Mouse (Mus musculus): ENCODE data around the gene Braf.
"Not testable (repeated sequence)": the region's sequence is repeated elsewhere in the genome, so short reads cannot be mapped to it uniquely, and the experiment has no call there.

The Braf gene

GRCm38 (mm10) chr6:39724866-39725711 is at the start of gene Braf:
TSS of gene Braf (minus strand) at chr6:39725463.
- peak; percentile 85 for DNase-seq (ENCODE audit: low spot score)

DNA sequence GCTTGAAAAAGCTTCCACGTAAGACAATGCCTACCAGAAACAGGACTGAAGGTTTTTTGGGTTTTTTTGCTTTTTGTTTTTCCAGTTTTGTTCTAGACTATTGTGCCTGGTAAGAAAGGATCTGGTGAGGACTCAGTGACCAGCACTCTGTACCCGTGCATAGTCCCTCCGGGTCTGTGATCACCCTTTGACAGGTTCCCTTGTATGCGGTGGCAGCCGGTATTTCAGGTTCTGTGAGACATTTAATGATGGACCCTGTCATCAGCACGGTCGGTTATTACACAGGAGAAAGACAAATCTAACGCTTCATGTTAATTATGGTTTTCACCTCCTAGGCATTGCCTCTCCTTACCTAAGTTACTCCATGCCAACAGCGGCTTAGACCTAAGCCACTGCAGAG is 49.8 kb upstream of the Braf start:
- no peak for DNase-seq (ENCODE audit: low spot score)

DNA sequence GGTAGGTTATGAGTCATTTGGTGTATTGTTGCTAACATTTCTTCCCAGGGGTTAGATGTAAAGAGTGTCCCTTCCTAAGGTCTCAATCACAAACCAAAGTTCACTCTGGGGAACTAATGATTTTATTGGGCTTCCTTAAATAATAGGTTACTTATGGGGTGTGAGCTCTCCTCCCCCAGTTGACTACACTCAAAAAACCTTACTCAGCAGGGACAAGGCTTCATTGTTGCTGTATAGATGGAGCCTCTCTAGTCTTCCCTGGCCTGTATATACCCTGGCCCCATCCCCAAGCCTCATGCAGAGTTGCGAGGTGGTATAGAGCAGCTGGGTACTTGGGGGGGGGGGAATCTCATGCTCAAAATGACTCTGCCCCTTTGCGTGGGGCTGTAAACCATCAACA is 32.0 kb upstream of the Braf start:
- DNase-seq (ENCODE audit: low spot score) = no peak

GRCm38 (mm10) chr6:39749881-39750280 is 24.6 kb upstream of the Braf start:
- DNase-seq (ENCODE audit: low spot score) = no peak

- DNase-seq (ENCODE audit: low spot score) = no peak
Observed at GRCm38 (mm10) chr6:39747094-39747493, 21.8 kb upstream of the Braf start.

DNA sequence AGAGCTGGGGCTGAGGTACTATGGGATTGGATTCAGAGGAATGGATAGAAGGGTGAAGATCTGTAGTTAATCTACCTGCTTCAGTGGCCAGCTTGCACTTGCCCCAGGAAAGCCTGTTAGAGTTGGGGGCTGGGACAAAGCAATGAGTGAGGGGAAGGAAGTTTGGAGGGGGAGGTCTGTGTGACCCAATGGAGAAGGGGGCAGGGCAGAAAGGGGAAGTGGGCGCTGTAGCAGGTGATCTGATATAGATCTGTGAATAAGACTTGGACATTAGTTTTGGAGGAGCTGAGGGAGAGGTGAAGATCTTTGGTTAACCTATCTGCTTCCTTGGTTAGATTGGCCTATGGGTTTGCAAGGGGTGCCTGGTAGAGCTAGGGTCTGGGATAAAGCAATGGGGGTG is 20.2 kb upstream of the Braf start:
- DNase-seq (ENCODE audit: low spot score) = no peak

GRCm38 (mm10) chr6:39739698-39740097 is 14.4 kb upstream of the Braf start:
- not testable (repeated sequence) for DNase-seq (ENCODE audit: low spot score)

GRCm38 (mm10) chr6:39728095-39728494 is 2.8 kb upstream of the Braf start:
- no peak for DNase-seq (ENCODE audit: low spot score)

GRCm38 (mm10) chr6:39726149-39726548 is 886 bp upstream of the Braf start:
- DNase-seq (ENCODE audit: low spot score) = no peak

DNA sequence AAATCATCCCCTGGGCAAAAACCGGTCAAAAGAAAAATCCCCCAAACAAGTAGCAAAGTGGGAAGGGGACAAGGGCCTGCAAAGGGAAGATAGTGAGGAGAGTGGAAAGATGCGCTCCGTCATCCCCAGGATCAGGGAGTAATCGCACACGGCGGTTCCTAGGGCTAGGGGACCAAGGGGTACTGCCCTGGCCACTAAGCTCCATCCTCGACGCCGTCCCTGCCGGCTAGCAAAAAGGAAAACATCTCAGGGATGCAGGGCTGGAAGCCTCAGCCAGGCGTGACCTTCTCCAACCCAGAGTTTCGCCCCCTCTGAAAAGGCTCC is 759 bp downstream of the Braf start:
- DNase-seq (ENCODE audit: low spot score) = peak; percentile 30

DNA sequence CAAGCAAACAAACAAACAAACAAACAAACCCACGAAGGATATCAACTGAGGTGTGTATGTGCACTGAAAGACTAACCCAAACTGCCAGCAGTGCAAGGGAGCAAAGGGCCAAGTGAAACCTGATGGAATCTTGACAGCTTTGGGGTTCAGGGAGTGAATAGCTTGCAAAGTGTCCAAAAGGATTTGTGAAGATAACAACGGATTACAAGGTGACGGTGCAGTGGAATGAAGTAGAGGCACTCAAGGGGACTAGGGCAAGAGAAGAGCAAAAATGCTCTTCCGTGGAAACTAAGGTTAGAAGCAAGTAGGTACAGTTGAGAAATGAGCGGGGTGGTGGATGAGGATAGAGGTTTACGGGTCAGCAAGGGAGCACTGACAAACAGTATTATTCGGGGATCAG is 1.2 kb downstream of the Braf start:
- peak; percentile 19 for DNase-seq (ENCODE audit: low spot score)

GRCm38 (mm10) chr6:39718567-39718966 is 6.7 kb downstream of the Braf start:
- no peak for DNase-seq (ENCODE audit: low spot score)

DNA sequence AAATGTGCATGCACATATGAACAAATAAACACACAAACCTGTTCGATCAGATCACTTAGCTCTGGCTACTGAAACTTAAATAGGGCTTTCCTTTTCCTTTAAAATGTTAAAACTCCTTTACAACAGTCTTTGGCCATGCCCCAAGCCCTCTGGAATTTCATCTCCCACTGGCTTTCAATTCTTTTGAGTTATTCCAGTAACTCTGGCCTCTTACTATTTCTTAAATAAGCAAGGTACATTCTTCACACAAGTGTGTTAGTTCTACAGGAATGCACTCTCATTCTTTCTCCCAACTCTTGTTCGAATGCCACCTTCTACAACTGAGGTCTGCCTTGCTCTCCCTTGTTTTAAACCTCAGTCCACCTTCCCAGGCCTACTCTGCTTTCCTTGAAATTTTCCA is 8.2 kb downstream of the Braf start:
- DNase-seq (ENCODE audit: low spot score) = no peak

GRCm38 (mm10) chr6:39714341-39714740 is 10.9 kb downstream of the Braf start:
- DNase-seq (ENCODE audit: low spot score) = no peak

- DNase-seq (ENCODE audit: low spot score) = no peak
Observed at GRCm38 (mm10) chr6:39713399-39713798, 11.9 kb downstream of the Braf start.

DNA sequence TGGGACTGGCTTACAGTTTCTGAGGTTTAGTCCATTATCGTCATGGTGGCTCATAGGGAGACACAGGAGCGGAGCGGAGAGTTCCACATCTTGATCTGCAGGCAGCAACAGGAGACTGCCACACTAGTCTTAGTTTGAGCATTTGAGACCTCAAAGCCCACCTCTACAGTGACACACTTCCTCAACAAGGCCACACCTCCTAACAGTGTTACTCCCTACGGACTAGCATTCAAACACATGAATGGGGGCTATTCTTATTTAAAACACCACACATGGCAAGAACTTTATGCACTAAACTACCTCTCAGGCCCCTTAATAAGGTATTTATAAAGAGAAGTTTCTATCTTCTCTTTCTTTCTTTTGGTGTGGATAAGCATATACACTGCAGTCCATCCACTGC is 19.6 kb downstream of the Braf start:
- DNase-seq (ENCODE audit: low spot score) = no peak

- no peak for DNase-seq (ENCODE audit: low spot score)
Observed at GRCm38 (mm10) chr6:39693126-39693525, 32.1 kb downstream of the Braf start.

- DNase-seq (ENCODE audit: low spot score) = not testable (repeated sequence)
Observed at GRCm38 (mm10) chr6:39686839-39687238, 38.4 kb downstream of the Braf start.

- DNase-seq (ENCODE audit: low spot score) = no peak
Observed at GRCm38 (mm10) chr6:39681795-39682194, 43.5 kb downstream of the Braf start.

DNA sequence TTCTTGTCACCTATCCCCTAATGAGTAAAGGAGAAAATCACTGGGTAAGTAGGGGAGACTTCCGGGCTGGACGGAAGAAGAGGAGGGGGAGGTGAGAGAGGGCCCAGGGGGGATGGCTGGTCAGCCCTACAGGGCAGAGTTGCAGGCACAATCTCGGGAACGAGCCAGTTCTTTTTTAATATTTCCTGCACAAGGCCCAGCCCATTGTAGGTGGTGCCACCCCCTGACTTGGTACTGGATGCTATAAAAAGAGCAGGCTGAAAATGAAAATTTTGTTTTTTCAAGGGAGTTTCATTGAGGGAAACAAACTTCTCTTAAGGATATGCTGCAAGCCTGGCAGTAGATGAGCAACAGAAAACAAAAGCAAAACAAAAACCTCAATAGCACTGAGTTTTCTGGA is 44.7 kb downstream of the Braf start:
- no peak for DNase-seq (ENCODE audit: low spot score)

DNA sequence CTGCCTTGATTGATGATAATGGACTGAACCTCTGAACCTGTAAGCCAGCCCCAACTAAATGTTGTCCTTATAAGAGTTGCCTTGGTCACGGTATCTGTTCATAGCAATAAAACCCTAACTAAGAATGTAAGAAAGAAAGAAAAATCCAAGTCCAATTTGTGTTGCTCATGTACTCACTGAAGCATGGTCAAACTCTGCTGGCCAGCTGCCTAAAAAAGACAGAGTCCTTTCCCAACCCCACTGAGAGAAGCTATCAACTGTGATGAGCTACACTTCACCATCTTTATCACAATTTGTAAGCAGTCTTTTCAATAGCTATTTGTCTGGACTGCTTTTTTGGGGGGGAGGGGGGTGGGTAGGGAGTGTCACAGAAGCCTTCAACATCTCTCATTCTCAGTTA is 47.0 kb downstream of the Braf start:
- DNase-seq (ENCODE audit: low spot score) = no peak

DNA sequence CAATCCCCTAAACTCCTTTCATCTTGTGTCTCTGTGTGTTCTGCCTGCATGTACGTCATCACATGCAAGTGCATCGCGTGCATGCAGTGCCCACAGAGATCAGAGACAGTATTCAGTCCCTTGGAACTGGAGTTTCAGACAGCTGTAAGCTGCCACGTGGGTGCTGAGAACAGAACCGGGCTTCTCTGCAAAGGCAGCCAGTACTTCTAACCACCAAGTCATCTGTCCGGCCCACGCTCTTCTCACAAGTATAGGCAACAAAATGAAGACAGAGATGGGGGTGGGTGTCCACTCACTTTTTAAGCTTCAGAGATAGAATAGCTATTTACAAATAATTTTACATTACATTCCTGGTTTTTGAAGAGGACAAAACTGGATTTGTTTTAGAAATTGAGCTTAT is 50.2 kb downstream of the Braf start:
- DNase-seq (ENCODE audit: low spot score) = no peak

DNA sequence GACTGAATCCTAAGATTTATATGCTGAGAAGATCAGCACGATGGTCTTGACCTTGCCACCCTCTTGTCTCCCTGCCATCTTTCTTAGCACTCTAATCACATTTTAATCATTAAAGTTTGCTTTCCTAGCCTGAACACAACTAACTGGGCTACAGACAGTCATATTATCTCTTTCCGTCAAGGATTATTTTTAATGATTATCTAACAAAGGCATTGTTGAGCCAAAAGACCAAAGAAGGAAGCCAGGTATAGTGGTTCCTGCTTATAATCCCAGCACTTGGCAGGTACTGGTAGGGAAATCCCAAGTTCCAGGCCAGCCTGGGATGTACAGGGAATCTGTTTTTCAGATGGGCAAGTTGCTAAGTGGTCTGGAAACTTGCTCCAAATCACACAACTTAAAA is 114.0 kb downstream of the Braf start:
- DNase-seq (ENCODE audit: low spot score) = no peak

- no peak for DNase-seq (ENCODE audit: low spot score)
Observed at GRCm38 (mm10) chr6:39610207-39610606, 115.1 kb downstream of the Braf start.

All from c-Kit-positive CD71-positive TER-119-positive erythroid progenitor cells, embryonic 14.5 days (primary cell).